Mouse (Mus musculus) ES-Bruce4 (cell line): ENCODE data around the gene Lim2.

ENCODE experiments used
- CTCF ChIP-seq: IDR thresholded peaks from one replicate; pipeline ENCODE4 v1.8.1; 2011; ENCODE audit warnings: low read depth, low read length
- EP300 ChIP-seq: IDR thresholded peaks from 2 replicates; pipeline ENCODE4 v1.6.1; 2011; ENCODE audit warnings: low read depth, low read length; ENCODE audit not compliant: insufficient read depth
- POLR2A ChIP-seq: IDR thresholded peaks from one replicate; pipeline ENCODE4 v1.8.1; 2011; ENCODE audit warnings: low read length; ENCODE audit not compliant: insufficient read depth

GRCm38 (mm10) chr7:43475706-43476105 is 48.2 kb downstream of the Lim2 start:
- TF ChIP-seq POLR2A (no peak), CTCF (peak; percentile 74), EP300 (no peak)
